Mouse (Mus musculus) MEL (cell line): Measurements from ENCODE around the gene Slc15a5. TPM values are rescaled to one million over a fixed set of nuclear protein-coding genes. Genes with fewer than 3 reads are reported as not detected.

Experiments
- DNase-seq: peaks from one replicate; pipeline ENCODE4 v3.0.0; 2011; ENCODE audit warnings: low read depth, low spot score
- H3K27ac ChIP-seq: 2 replicates; pipeline ENCODE4 v1.5.1; 2012; ENCODE audit warnings: low read depth, mild to moderate bottlenecking, control low read depth, low read length, moderate library complexity; ENCODE audit not compliant: control insufficient read depth
- H3K27me3 ChIP-seq, 2 experiments: fragments of 150-350 bp in 1 of 2; sonication (generic) in 1 of 2; 2 replicates each; pipeline ENCODE4 v1.6.1; 2012; ENCODE audit warnings: low read length in 2 of 2, mild to moderate bottlenecking in 2 of 2, improper control_type of control experiment in 1 of 2, moderate library complexity in 1 of 2; ENCODE audit not compliant: insufficient read depth in 2 of 2, control insufficient read depth in 1 of 2
- H3K36me3 ChIP-seq, 2 experiments: 2 replicates each; pipeline ENCODE4 v1.6.1; 2012 to 2014; ENCODE audit warnings: low read length in 2 of 2, improper control_type of control experiment in 1 of 2, inconsistent platforms in 1 of 2, mild to moderate bottlenecking in 1 of 2; ENCODE audit not compliant: insufficient read depth in 2 of 2, control insufficient read depth in 1 of 2
- H3K4me1 ChIP-seq, 2 experiments: fragments of 150-350 bp in 1 of 2; sonication (generic) in 1 of 2; 2 replicates each; pipeline ENCODE4 v1.6.1; 2012; ENCODE audit warnings: low read length in 2 of 2, improper control_type of control experiment in 1 of 2, mild to moderate bottlenecking in 1 of 2; ENCODE audit not compliant: insufficient read depth in 2 of 2, control insufficient read depth in 1 of 2
- H3K4me3 ChIP-seq, 2 experiments: fragments of 150-350 bp in 1 of 2; sonication (generic) in 1 of 2; 2 replicates each; pipeline ENCODE4 v1.5.1; 2012; ENCODE audit warnings: low read depth in 2 of 2, low read length in 2 of 2, mild to moderate bottlenecking in 2 of 2, moderate library complexity in 2 of 2, control low read depth in 1 of 2, improper control_type of control experiment in 1 of 2; ENCODE audit not compliant: control insufficient read depth in 1 of 2, insufficient read depth in 1 of 2
- H3K79me2 ChIP-seq: 2 replicates; pipeline ENCODE4 v1.6.1; 2012; ENCODE audit warnings: mild to moderate bottlenecking, low read length, moderate library complexity; ENCODE audit not compliant: control insufficient read depth, poor library complexity, insufficient read depth
- H3K9ac ChIP-seq: 2 replicates; pipeline ENCODE4 v1.6.1; 2012; ENCODE audit warnings: low read depth, mild to moderate bottlenecking, control low read depth, low read length, moderate library complexity; ENCODE audit not compliant: control insufficient read depth, poor library complexity, severe bottlenecking
- H3K9me3 ChIP-seq: fragments of 150-350 bp; sonication (generic); replicated peaks from 2 replicates; pipeline ENCODE4 v1.6.1; 2012; ENCODE audit warnings: mild to moderate bottlenecking, low read length, improper control_type of control experiment, moderate library complexity; ENCODE audit not compliant: insufficient read depth
- BHLHE40 ChIP-seq: IDR thresholded peaks from 2 replicates; pipeline ENCODE4 v1.6.1; 2012; ENCODE audit warnings: low read depth, mild to moderate bottlenecking, inconsistent platforms, low read length, improper control_type of control experiment, borderline replicate concordance
- CHD1 ChIP-seq: IDR thresholded peaks from 2 replicates; pipeline ENCODE4 v1.6.1; 2012; ENCODE audit warnings: low read depth, mild to moderate bottlenecking, inconsistent platforms, low read length, improper control_type of control experiment
- CHD2 ChIP-seq: IDR thresholded peaks from 2 replicates; pipeline ENCODE4 v1.6.1; 2011; ENCODE audit warnings: low read length, improper control_type of control experiment
- CTCF ChIP-seq, 3 experiments: IDR thresholded peaks in 2 of 3; conservative IDR thresholded peaks in 1 of 3; 2 replicates each; pipeline ENCODE4 v1.5.1; 2011 to 2012; ENCODE audit warnings: low read length in 3 of 3, low read depth in 2 of 3, mild to moderate bottlenecking in 2 of 3, improper control_type of control experiment in 1 of 3, inconsistent platforms in 1 of 3, mixed read lengths in 1 of 3, moderate library complexity in 1 of 3; ENCODE audit not compliant: control insufficient read depth in 1 of 3, insufficient read depth in 1 of 3, poor library complexity in 1 of 3, severe bottlenecking in 1 of 3
- ELF1 ChIP-seq: IDR thresholded peaks from 2 replicates; pipeline ENCODE4 v1.6.1; 2014; ENCODE audit warnings: low read depth, mild to moderate bottlenecking, inconsistent platforms, low read length, improper control_type of control experiment, moderate library complexity
- GABPA ChIP-seq: IDR thresholded peaks from 2 replicates; pipeline ENCODE4 v1.6.1; 2012; ENCODE audit warnings: low read depth, mild to moderate bottlenecking, inconsistent platforms, low read length, improper control_type of control experiment, moderate library complexity
- KAT2A ChIP-seq: conservative IDR thresholded peaks from 2 replicates; pipeline ENCODE4 v1.6.1; 2012; ENCODE audit warnings: low read depth, low read length, improper control_type of control experiment, inconsistent platforms
- MAFK ChIP-seq: IDR thresholded peaks from 2 replicates; pipeline ENCODE4 v1.6.1; 2011; ENCODE audit warnings: low read depth, mild to moderate bottlenecking, low read length, improper control_type of control experiment, borderline replicate concordance
- MAZ ChIP-seq: IDR thresholded peaks from 2 replicates; pipeline ENCODE4 v1.6.1; 2012; ENCODE audit warnings: low read depth, mild to moderate bottlenecking, inconsistent platforms, low read length, improper control_type of control experiment
- MYB ChIP-seq: IDR thresholded peaks from 2 replicates; pipeline ENCODE4 v1.6.1; 2011; ENCODE audit warnings: mild to moderate bottlenecking, low read depth, low read length, improper control_type of control experiment
- MYC ChIP-seq: IDR thresholded peaks from 2 replicates; pipeline ENCODE4 v1.6.1; 2011; ENCODE audit warnings: low read depth, mild to moderate bottlenecking, low read length, improper control_type of control experiment, moderate library complexity
- NRF1 ChIP-seq: IDR thresholded peaks from 2 replicates; pipeline ENCODE4 v1.6.1; 2014; ENCODE audit warnings: low read depth, mild to moderate bottlenecking, inconsistent platforms, low read length, improper control_type of control experiment, moderate library complexity; ENCODE audit not compliant: poor library complexity, insufficient read depth, severe bottlenecking
- POLR2A ChIP-seq, 2 experiments: IDR thresholded peaks; 2 replicates each; pipeline ENCODE4 v1.6.1; 2011 to 2012; ENCODE audit warnings: low read length in 2 of 2, mild to moderate bottlenecking in 2 of 2, control low read depth in 1 of 2, improper control_type of control experiment in 1 of 2, low read depth in 1 of 2, moderate library complexity in 1 of 2; ENCODE audit not compliant: control insufficient read depth in 1 of 2, insufficient read depth in 1 of 2, poor library complexity in 1 of 2
- POLR2AphosphoS2 ChIP-seq: IDR thresholded peaks from 2 replicates; pipeline ENCODE4 v1.6.1; 2011; ENCODE audit warnings: low read length, improper control_type of control experiment
- RAD21 ChIP-seq: IDR thresholded peaks from 2 replicates; pipeline ENCODE4 v1.6.1; 2011; ENCODE audit warnings: mild to moderate bottlenecking, low read depth, low read length, improper control_type of control experiment
- SMC3 ChIP-seq: IDR thresholded peaks from 2 replicates; pipeline ENCODE4 v1.6.1; 2011; ENCODE audit warnings: low read depth, low read length, improper control_type of control experiment
- TAL1 ChIP-seq: IDR thresholded peaks from 2 replicates; pipeline ENCODE4 v1.6.1; 2012; ENCODE audit warnings: mild to moderate bottlenecking, inconsistent platforms, low read length, moderate library complexity, mixed read lengths
- TBP ChIP-seq: IDR thresholded peaks from 2 replicates; pipeline ENCODE4 v1.8.0; 2011; ENCODE audit warnings: low read depth, low read length, improper control_type of control experiment
- USF1 ChIP-seq: IDR thresholded peaks from 2 replicates; pipeline ENCODE4 v1.6.1; 2014; ENCODE audit warnings: low read depth, mild to moderate bottlenecking, inconsistent platforms, low read length, improper control_type of control experiment, moderate library complexity
- ZC3H11A ChIP-seq: IDR thresholded peaks from 2 replicates; pipeline ENCODE4 v1.6.1; 2012; ENCODE audit warnings: low read depth, mild to moderate bottlenecking, inconsistent platforms, low read length, improper control_type of control experiment
- ZMIZ1 ChIP-seq: IDR thresholded peaks from 2 replicates; pipeline ENCODE4 v1.6.1; 2012; ENCODE audit warnings: low read depth, mild to moderate bottlenecking, inconsistent platforms, low read length, improper control_type of control experiment, moderate library complexity
- polyA plus RNA-seq, 2 experiments: library from polyadenylated mRNA; stranded (reverse) in 1 of 2; unstranded in 1 of 2; fragments of >175 nt in 1 of 2; fragments of >200 nt in 1 of 2; gene quantifications; 2 replicates each; pipeline versions ENCODE4 v1.2.1 to v1.2.4; 2012; ENCODE audit warnings: low replicate concordance in 2 of 2, low read depth in 1 of 2; ENCODE audit not compliant: insufficient read length in 2 of 2, insufficient read depth in 1 of 2, missing spikeins in 1 of 2
- total RNA-seq: library from RNA; depleted of rRNA; stranded (reverse); fragments of 300-350 nt; gene quantifications from 2 replicates; pipeline ENCODE4 v1.2.3, GENCODE M21; 2012

The Slc15a5 gene
- total and polyA plus RNA-seq, 3 experiments = not detected

DNA sequence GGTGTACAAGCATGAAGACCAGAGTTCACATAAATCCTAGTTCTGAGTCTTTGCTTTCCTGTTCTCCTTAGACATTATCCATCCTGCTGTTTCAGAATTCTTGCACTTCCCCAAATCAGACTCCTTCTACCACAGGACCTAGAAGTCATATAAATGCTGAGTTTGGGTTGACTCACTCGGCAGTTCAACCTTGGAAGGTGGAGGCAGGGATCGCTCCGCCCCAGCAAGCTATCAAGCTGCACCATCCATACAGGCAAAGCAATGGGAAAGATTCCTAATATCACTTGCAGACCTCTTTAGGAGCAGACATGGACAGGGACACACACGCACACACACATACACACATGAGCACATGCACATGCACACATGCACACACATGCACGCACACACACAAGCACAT lies 142.2 kb downstream of the Slc15a5 start:
- H3K9me3 ChIP-seq = no peaks in the 10 kb centered on the region
- H3K79me2 ChIP-seq = no peaks in the 10 kb centered on the region
- no peak for TF ChIP-seq TBP
- TF ChIP-seq USF1 = no peak
- no peak for TF ChIP-seq CHD1
- TF ChIP-seq KAT2A = no peak
- TF ChIP-seq ELF1 = no peak
- no peak for TF ChIP-seq RAD21
- TF ChIP-seq SMC3 = no peak
- TF ChIP-seq ZMIZ1 = no peak
- TF ChIP-seq ZC3H11A = no peak
- no peak for TF ChIP-seq POLR2A (IDR thresholded peaks at IDR 0.05; ENCODE audit: control insufficient read depth in 1 of 2, insufficient read depth in 1 of 2, low read depth in 1 of 2, low read length in 2 of 2, poor library complexity in 1 of 2)
- H3K36me3 ChIP-seq = no peaks in the 10 kb centered on the region
- H3K27ac ChIP-seq = no peak overlapping the region
- H3K4me1 ChIP-seq = no peaks in the 10 kb centered on the region
- H3K27me3 ChIP-seq = no peaks in the 10 kb centered on the region
- no peak overlapping the region for H3K4me3 ChIP-seq
- H3K9ac ChIP-seq = no peak overlapping the region
- DNase-seq = no peak

- Histone ChIP-seq H3K79me2 (no peaks in the 10 kb centered on the region), H3K27me3 (no peaks in the 10 kb centered on the region), H3K36me3 (no peaks in the 10 kb centered on the region), H3K4me1 (no peaks in the 10 kb centered on the region), H3K9me3 (no peaks in the 10 kb centered on the region), H3K27ac (no peak overlapping the region), H3K9ac (no peak overlapping the region), H3K4me3 (no peak overlapping the region)
- no peak for DNase-seq
- TF ChIP-seq RAD21 = no peak
- TF ChIP-seq MYC = no peak
- no peak for TF ChIP-seq CHD1
- TF ChIP-seq CTCF (IDR thresholded peaks at IDR 0.05 in 2 of 3, conservative IDR thresholded peaks at IDR 0.05 in 1 of 3; ENCODE audit: control insufficient read depth in 1 of 3, insufficient read depth in 1 of 3, low read depth in 2 of 3, low read length in 3 of 3, poor library complexity in 1 of 3, severe bottlenecking in 1 of 3) = no peak
- TF ChIP-seq TAL1 = no peak
- TF ChIP-seq MAFK = no peak
- TF ChIP-seq BHLHE40 = no peak
- TF ChIP-seq USF1 = no peak
- TF ChIP-seq MYB = no peak
- no peak for TF ChIP-seq MAZ
- no peak for TF ChIP-seq CHD2
- TF ChIP-seq GABPA = no peak
- TF ChIP-seq NRF1 = no peak
- TF ChIP-seq POLR2AphosphoS2 = no peak
These were observed 143.4 kb downstream of the Slc15a5 start for GRCm38 (mm10) chr6:137936268-137936667.
